Mouse (Mus musculus) testis, adult 2 months (tissue): ENCODE results near the gene Cysltr2. TPM values are rescaled to one million over a fixed set of nuclear protein-coding genes. Genes with fewer than 3 reads are reported as not detected.

Source experiments
- H3K27ac ChIP-seq: fragments of 200-500 bp; 2 replicates; pipeline ENCODE4 v1.5.1; 2012; ENCODE audit warnings: low read depth, low read length; ENCODE audit not compliant: control insufficient read depth, insufficient read depth
- H3K27me3 ChIP-seq: fragments of 200-500 bp; 2 replicates; pipeline ENCODE4 v1.6.1; 2012; ENCODE audit warnings: mild to moderate bottlenecking, low read length, moderate library complexity; ENCODE audit not compliant: control insufficient read depth, insufficient read depth
- H3K36me3 ChIP-seq: fragments of 200-500 bp; 2 replicates; pipeline ENCODE4 v1.6.1; 2012; ENCODE audit warnings: mild to moderate bottlenecking, low read length; ENCODE audit not compliant: control insufficient read depth, insufficient read depth
- H3K4me1 ChIP-seq: fragments of 200-500 bp; 2 replicates; pipeline ENCODE4 v1.6.1; 2012; ENCODE audit warnings: low read length; ENCODE audit not compliant: control insufficient read depth, insufficient read depth
- H3K4me3 ChIP-seq: fragments of 200-500 bp; 2 replicates; pipeline ENCODE4 v1.5.1; 2012; ENCODE audit warnings: low read depth, mild to moderate bottlenecking, low read length, moderate library complexity, mixed read lengths; ENCODE audit not compliant: control insufficient read depth
- CTCF ChIP-seq: fragments of 200-500 bp; IDR thresholded peaks from 2 replicates; pipeline ENCODE4 v1.5.1; 2012; ENCODE audit warnings: low read depth, mild to moderate bottlenecking, inconsistent platforms, low read length, moderate library complexity; ENCODE audit not compliant: control insufficient read depth, insufficient read depth, insufficient replicate concordance
- POLR2A ChIP-seq: fragments of 200-500 bp; IDR thresholded peaks from 2 replicates; pipeline ENCODE4 v1.6.1; 2012; ENCODE audit warnings: low read depth, mild to moderate bottlenecking, inconsistent platforms, low read length, moderate library complexity; ENCODE audit not compliant: control insufficient read depth
- polyA plus RNA-seq: library from polyadenylated mRNA; depleted of rRNA; stranded (reverse); fragments of >200 nt; gene quantifications from 2 replicates; pipeline ENCODE4 v1.2.3, GENCODE M21; 2012

The Cysltr2 gene
- polyA plus RNA-seq, 1 experiment = 0.40 TPM

DNA sequence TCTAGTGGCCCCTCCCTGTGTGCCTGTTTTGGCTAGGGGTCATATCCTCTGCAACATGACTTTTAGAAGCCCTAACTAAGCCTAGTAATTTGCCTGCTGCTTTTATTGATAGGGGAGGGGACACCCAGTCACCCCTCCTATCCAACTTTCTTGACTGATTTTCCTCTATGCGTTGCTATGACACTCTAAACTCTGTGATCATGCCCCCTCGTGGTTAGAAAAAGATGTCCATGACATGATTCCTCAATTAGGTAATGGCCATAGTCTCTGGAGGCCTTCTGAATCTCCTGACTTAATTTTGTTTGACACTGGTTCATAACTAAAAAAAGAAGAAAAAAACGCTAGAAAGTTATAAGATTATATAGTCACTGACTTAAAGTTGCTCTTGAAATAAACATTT is 15.6 kb downstream of the Cysltr2 start:
- H3K4me3 ChIP-seq = no peak overlapping the region
- H3K27me3 ChIP-seq = no peaks in the 10 kb centered on the region
- H3K27ac ChIP-seq = no peak overlapping the region
- no peaks in the 10 kb centered on the region for H3K4me1 ChIP-seq
- TF ChIP-seq POLR2A (no peak), CTCF (no peak)
- no peaks in the 10 kb centered on the region for H3K36me3 ChIP-seq

DNA sequence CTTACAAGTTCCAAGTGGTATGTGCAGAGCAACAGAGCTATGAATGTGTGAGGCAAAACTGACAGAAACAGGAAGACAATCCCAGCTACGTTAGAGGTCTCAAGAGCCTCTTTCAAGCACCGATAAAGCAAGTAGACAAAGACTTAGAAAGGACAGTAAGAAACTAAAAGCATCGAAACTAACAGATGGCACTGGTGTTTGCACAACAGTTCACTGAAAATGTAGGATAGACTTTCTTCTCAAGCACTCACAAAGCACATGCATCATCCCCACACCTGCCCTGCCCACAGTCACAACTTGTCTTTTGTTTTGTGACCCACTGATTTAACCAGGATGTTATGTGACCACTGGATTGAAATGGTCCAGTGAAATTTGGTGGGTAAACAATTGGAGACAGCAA is 17.7 kb downstream of the Cysltr2 start:
- Histone ChIP-seq H3K27ac (no peak overlapping the region), H3K27me3 (no peaks in the 10 kb centered on the region), H3K36me3 (no peaks in the 10 kb centered on the region), H3K4me1 (no peaks in the 10 kb centered on the region), H3K4me3 (no peak overlapping the region)
- TF ChIP-seq POLR2A (no peak), CTCF (no peak)

DNA sequence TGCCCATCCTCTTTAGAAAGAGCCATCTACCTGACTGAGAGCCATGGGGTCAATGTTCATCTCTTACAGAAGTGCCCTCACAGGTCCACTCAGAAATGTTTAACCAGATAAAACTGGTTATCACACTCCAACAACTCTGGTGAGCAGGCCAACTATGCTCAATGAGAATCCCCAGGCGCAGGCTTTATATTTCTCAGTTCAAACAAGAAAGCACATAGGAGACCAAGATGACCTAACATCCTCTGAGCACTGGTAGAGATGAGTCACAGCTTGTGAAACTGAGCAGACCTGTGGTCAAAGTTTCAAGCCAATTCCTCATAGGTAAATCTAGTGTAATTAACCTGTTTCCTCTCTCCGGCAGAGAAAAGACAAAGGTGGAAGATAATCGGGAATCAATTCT is 31.6 kb downstream of the Cysltr2 start:
- no peak overlapping the region for H3K4me3 ChIP-seq
- TF ChIP-seq POLR2A (no peak), CTCF (no peak)
- H3K4me1 ChIP-seq = no peaks in the 10 kb centered on the region
- no peaks in the 10 kb centered on the region for H3K36me3 ChIP-seq
- H3K27ac ChIP-seq = no peak overlapping the region
- no peaks in the 10 kb centered on the region for H3K27me3 ChIP-seq

DNA sequence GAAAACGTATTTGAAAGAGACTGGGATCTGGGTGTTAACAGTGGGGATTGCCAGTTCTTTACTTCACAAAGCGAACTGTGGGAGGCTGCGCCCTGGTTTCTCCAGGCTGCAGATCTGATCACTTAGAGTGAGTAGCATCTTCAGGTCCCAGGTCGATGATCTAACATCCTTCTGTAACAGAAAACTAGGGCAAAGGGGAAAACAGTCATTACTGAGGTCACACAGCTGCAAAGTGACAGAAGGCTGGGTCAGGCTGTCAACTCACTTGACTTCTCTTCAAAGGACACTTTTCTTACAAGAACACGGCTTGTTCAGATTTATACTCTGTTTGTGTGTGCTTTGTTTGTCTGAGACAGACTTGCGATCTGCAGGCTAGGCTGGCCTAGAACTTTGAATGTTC is 33.5 kb downstream of the Cysltr2 start:
- TF ChIP-seq POLR2A (no peak), CTCF (no peak)
- Histone ChIP-seq H3K27ac (no peak overlapping the region), H3K36me3 (no peaks in the 10 kb centered on the region), H3K27me3 (no peaks in the 10 kb centered on the region), H3K4me3 (no peak overlapping the region), H3K4me1 (no peaks in the 10 kb centered on the region)

DNA sequence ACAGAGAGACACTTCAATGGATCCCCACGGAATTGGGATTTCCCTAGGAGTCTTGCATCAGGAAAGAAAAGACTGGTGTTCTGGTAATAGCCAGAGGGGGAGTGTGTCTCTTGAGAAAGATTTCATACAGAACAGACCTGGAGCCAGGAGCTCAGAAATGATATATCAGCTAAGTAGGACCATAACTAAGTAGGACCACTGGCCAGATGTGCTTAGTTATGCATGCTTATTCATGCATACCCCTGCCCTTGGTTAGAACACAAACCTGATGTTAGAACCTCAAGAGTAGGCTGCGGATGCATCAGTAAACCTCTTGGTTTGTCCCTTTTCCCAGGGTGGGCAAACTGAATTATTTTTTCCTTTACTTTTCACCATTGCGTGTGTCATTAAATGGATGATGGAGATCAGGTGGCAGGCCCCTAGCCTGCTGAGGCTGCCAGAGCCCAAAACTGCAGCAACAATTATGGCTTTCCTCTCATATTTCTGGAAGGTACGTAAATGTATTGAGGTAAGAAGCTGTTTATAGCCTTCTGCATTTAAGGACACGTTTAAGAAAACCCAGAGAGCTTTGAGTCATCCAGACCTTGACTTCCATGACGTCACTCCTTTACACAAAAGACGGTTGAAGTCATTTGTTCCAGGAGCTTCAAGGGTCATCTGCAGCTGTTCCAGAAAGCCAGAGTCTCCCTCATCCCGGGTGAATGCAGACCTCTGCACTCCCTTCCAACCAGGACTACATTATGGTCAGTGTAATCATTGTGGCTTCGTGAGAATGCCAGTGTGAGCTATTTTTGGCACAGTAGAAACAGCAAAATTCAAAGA is 35.0 kb downstream of the Cysltr2 start:
- TF ChIP-seq POLR2A = no peak
- TF ChIP-seq CTCF = no peak
- H3K36me3 ChIP-seq = no peaks in the 10 kb centered on the region
- H3K4me3 ChIP-seq = no peak overlapping the region
- no peak overlapping the region for H3K27ac ChIP-seq
- no peaks in the 10 kb centered on the region for H3K4me1 ChIP-seq
- no peaks in the 10 kb centered on the region for H3K27me3 ChIP-seq

DNA sequence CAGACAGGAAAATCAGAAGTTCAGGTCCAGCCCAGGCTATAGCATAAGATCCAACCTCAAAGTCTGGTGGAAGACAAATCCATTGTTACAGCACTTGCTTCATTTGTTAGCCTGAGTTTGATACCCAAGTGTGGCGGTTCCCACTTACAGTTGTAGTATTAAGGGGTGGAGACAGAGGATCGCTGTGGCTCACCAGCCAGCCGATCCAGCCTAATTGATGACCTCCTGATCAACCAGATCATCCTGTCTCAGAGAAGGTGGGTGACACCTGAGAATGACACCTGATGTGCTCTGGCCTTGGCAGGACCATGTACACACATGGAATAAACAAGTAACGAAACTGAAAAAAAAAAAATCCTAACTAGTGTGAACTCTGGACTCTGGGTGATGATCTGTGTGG is 47.1 kb downstream of the Cysltr2 start:
- TF ChIP-seq CTCF (no peak), POLR2A (no peak)
- Histone ChIP-seq H3K36me3 (no peaks in the 10 kb centered on the region), H3K27ac (no peak overlapping the region), H3K4me1 (peaks cover 5% of the 10 kb centered on the region), H3K27me3 (no peaks in the 10 kb centered on the region), H3K4me3 (no peak overlapping the region)

DNA sequence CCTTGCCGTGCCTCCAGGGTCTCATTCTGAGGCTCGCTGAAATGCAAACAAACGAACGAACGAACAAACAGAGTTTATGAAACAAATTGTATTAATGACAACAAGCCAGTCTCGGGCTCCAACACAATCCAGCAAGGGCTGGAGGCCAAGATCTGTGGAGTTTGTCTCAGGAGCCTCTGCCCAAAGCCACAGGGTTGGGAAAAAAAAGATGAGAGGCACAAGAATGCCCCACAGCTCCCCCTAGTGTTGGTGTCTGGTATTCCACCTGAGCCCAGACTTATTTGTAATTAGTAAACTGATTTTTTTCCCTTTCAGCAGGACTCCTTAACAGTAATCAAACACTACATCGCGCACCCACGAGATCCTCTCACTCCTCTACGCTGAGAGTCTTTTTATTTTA is 48.6 kb downstream of the Cysltr2 start:
- Histone ChIP-seq H3K4me1 (peaks cover 5% of the 10 kb centered on the region), H3K36me3 (no peaks in the 10 kb centered on the region)
- TF ChIP-seq POLR2A (no peak), CTCF (peak; percentile 44; the same call in 1 of the 2 replicates)

DNA sequence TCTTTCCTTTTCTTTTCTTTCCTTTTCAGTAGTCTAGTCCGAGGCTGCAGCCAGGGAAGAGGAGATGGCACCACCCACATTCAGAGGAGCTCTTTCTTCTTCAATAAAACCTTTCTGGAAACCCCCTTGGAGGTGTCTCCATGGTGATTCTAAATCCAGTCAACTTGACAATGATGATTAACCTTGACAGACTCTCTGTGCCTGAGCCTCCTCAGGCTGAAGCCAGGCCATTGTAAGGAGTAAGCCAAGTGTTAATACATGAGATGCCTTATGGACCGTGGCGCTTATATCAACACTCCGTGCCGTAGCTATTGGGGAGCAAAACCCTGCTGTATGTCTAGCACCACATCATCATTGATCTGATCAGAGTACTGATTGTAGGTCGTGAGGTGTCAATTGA is 50.8 kb downstream of the Cysltr2 start:
- H3K36me3 ChIP-seq = no peaks in the 10 kb centered on the region
- TF ChIP-seq POLR2A (no peak), CTCF (no peak)
- H3K4me3 ChIP-seq = no peak overlapping the region
- H3K27me3 ChIP-seq = no peaks in the 10 kb centered on the region
- no peak overlapping the region for H3K27ac ChIP-seq
- peaks cover under 1% of the 10 kb centered on the region for H3K4me1 ChIP-seq

More for the DNA sequence above, 48.6 kb downstream of the Cysltr2 start:
- Histone ChIP-seq H3K27ac (no peak overlapping the region), H3K4me3 (peak overlapping the region; percentile 37; the same call in 1 of the 2 replicates), H3K27me3 (no peaks in the 10 kb centered on the region)
